Mouse (Mus musculus) limb, embryonic 13.5 days (tissue): ENCODE results near the gene Tigd3. TPM values are rescaled to one million over a fixed set of nuclear protein-coding genes. Genes with fewer than 3 reads are reported as not detected.

ENCODE experiments used
- ATAC-seq: fragments of 200-750 bp; cut with Nextera tagmentation; 2 replicates; pipeline ENCODE4 v1.8.0; 2017; ENCODE audit warnings: low read depth, moderate number of reproducible peaks, moderate TSS enrichment; ENCODE audit not compliant: low FRiP score
- H3K27ac ChIP-seq: fragments of 300-500 bp; sonication (generic); 2 replicates; pipeline ENCODE4 v1.5.1; 2015; ENCODE audit warnings: inconsistent platforms, mild to moderate bottlenecking, moderate library complexity
- H3K27me3 ChIP-seq: fragments of 300-500 bp; sonication (generic); 2 replicates; pipeline ENCODE4 v1.6.1; 2015; ENCODE audit warnings: mild to moderate bottlenecking, inconsistent platforms
- H3K36me3 ChIP-seq: fragments of 300-500 bp; sonication (generic); 2 replicates; pipeline ENCODE4 v1.6.1; 2015; ENCODE audit warnings: inconsistent platforms, mild to moderate bottlenecking, moderate library complexity
- H3K4me1 ChIP-seq: fragments of 300-500 bp; sonication (generic); 2 replicates; pipeline ENCODE4 v1.6.1; 2015; ENCODE audit warnings: inconsistent platforms
- H3K4me2 ChIP-seq: fragments of 300-500 bp; sonication (generic); replicated peaks from 2 replicates; pipeline ENCODE4 v1.6.1; 2015; ENCODE audit warnings: inconsistent platforms, mild to moderate bottlenecking, moderate library complexity
- H3K4me3 ChIP-seq: fragments of 300-500 bp; sonication (generic); 2 replicates; pipeline ENCODE4 v1.5.1; 2015; ENCODE audit warnings: moderate library complexity, mild to moderate bottlenecking, inconsistent platforms
- H3K9ac ChIP-seq: fragments of 300-500 bp; sonication (generic); 2 replicates; pipeline ENCODE4 v1.6.1; 2015; ENCODE audit warnings: mild to moderate bottlenecking, inconsistent platforms
- H3K9me3 ChIP-seq: fragments of 300-500 bp; sonication (generic); 2 replicates; pipeline ENCODE4 v1.6.1; 2016; ENCODE audit warnings: inconsistent platforms
- WGBS: fragments of 180-500 bp; shearing (Covaris S2); methylation state at CpG from one replicate; pipeline ENCODE4 v1.1.7; 2015; 5-methylcytosine and 5-hydroxymethylcytosine counted together
- polyA plus RNA-seq: library from polyadenylated mRNA; unstranded; fragments of >200 nt; fragmentation: Nextera tagmentation; extraction: Ambion mirVana; gene quantifications from 2 replicates; pipeline ENCODE4 v1.2.1, GENCODE M21; 2015

Gene Tigd3
- polyA plus RNA-seq, 1 experiment from 2014 or later, result 5.5 TPM

DNA sequence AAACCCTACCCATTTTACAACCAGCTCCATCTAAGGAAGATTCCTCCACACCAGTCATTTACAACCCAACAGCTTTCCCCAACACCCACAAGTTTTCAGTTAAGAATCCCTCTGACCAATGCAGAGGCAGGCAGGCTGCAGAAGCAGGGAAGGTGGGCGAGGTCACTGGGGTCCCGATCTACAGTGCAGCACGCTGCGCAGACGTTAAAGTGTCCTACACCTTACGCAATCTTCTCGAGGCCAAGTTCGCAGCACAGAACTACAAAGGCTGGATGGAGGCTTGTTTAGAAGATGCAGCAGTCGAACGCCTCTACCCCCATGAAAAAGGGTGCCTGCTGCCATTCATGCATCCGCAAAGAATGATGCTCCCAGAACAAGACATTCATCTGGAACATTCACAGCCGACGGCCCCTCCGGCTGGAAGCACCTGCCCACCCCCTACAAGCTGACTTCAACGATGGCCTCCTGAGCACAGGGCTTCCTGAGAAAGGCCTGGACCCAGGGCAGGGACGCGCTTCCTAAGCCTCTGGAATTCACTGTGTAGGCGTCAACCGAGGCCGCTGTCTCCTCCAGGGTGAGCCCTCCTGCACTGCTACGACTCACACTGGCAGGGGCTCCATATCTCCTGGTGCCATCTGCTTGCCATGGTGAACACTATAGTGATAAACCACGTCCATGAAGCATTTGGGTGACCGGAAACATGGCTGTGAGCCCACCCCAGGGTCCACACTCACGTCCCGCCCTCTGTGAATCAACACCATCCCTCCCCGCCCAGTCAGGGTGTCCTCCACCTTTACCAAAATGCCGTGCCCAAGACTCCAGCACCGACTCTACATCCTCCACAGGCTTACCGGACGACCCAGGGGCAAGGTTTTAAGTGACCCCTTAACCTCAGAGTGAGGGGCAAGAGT is 49.9 kb downstream of the Tigd3 start:
- Histone ChIP-seq H3K27ac (peak overlapping the region; percentile 97; the same call in 1 of the 2 replicates), H3K27me3 (no peaks in the 10 kb centered on the region), H3K4me2 (peak overlapping the region; percentile 71), H3K36me3 (no peaks in the 10 kb centered on the region), H3K4me1 (peaks cover 86% of the 10 kb centered on the region), H3K9me3 (no peaks in the 10 kb centered on the region), H3K9ac (peak overlapping the region; percentile 68), H3K4me3 (peak overlapping the region; percentile 42)
- no peak for ATAC-seq
- WGBS, result 83% methylated on average over 30 of the region's 30 CpGs

DNA sequence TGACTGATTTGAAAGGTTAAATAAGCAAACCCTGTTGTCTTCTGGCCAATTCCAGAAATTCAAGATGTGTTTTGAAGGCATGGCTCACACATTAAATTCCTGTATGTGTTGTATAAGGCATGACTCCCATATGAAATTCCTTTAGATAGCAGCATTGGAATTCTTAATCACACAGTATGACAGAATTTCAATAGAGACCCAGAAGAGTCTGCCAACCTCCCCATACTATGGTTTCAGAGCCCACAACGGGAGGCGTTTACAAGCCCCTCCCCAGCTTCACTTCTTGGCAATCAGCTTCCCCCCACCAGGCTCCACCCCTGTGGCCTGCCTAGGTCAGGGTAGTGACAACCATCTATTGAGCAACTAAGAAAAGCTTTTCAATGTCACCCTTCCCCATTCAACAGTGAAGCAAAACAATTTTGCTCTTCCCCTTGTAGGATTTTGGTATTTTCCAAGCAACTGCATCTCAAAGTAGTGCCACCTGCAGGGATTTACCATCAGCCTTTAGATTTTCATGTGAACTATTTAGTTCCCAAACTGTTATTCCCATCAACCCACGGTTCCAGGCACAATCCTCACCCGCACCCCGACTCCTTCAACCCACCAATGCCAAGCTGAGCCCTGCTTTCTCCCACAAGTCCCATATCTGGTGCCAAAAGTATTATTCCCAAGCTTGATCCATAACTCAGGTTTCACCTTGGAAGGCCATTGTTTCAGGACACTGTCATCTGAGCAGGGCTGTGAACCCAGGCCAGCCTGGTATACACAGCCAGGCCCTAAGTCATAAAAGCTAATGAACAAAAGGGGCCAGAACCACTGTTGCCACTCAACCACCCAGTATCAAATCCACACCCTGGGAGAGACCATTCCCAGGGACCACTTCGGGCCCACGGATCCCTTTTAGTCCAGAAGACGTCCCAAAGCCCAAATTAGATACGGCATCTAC is 50.9 kb downstream of the Tigd3 start:
- no peaks in the 10 kb centered on the region for H3K27me3 ChIP-seq
- peaks cover 76% of the 10 kb centered on the region for H3K4me1 ChIP-seq
- WGBS, result 69% methylated on average over 9 of the region's 9 CpGs
- no peaks in the 10 kb centered on the region for H3K9me3 ChIP-seq
- H3K4me3 ChIP-seq, result peak overlapping the region; percentile 42
- peak overlapping the region; percentile 7; the same call in 1 of the 2 replicates for H3K27ac ChIP-seq
- peak overlapping the region; percentile 71 for H3K4me2 ChIP-seq
- no peak overlapping the region; the same call in 1 of the 2 replicates for H3K9ac ChIP-seq
- H3K36me3 ChIP-seq, result no peaks in the 10 kb centered on the region
- ATAC-seq, result no peak

DNA sequence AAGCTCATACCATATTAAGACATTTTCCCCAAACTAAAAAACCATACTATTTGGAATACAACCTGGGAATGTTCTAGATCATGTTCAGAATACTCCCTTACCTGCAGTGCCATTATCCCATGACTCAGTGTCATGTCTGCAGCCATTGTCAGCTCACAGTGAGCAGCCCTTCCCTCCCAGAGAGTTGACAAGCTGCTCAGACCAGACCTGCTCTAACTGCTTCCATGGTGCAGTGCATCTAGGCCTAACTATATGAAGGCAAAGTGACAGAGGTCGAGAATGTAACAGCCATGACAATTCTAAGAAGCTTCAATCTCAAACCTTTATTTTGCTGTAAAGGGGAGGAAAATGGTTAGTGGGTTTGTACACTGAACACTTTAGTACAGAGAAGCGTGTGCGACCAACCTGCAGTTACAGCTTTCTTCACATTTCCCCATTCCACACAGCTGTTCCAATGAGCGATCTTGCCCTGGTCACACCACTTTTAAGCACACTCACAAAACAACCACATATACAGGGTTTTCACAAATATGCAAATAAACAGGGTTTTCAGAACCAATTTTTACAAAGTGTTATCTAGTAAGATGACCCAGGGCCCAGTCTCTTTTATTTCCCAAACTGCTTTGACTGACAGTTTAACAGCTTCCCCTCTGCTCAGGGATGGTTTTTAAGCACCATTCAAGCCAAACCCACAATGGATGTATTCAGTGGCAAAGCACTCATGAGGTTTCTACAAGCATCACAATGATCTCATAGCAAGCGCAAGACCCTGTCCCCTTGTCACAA is 51.8 kb downstream of the Tigd3 start:
- H3K27me3 ChIP-seq, result no peaks in the 10 kb centered on the region
- 78% methylated on average over 5 of the region's 5 CpGs for WGBS
- H3K4me3 ChIP-seq, result peak overlapping the region; percentile 42; the same call in 1 of the 2 replicates
- peak overlapping the region; percentile 71 for H3K4me2 ChIP-seq
- H3K9ac ChIP-seq, result peak overlapping the region; percentile 9; the same call in 1 of the 2 replicates
- ATAC-seq, result no peak
- peak overlapping the region; percentile 72; the same call in 1 of the 2 replicates for H3K27ac ChIP-seq
- no peaks in the 10 kb centered on the region for H3K9me3 ChIP-seq
- H3K36me3 ChIP-seq, result no peaks in the 10 kb centered on the region
- peaks cover 67% of the 10 kb centered on the region for H3K4me1 ChIP-seq

DNA sequence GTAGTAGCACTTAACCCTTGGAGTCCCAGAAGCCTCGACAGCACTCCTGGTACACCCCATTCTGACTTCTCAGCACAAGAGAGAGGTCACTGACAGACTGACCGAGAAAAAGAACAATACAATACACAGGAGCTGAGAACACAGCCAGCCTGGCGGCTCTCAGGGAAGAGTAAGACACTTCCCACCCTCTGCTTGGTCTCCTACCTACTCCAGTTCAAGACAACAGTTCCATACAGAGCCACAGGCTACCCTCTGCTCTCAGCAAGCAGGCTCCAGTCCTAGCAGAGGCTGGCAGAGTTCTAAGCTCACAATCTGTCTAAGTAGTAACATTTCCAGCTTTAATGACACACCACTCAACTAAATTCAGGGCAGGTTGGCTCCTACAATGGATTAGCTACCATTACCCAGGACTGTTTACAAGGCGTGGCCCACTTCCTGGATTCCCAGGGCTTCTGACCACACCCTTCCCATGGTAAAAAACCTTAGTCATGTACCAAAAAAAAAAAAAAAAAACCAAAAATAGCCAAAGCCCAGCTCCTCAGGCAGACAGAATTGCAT is 52.5 kb downstream of the Tigd3 start:
- H3K4me3 ChIP-seq, result no peak overlapping the region

More for the DNA sequence above, 52.5 kb downstream of the Tigd3 start:
- Histone ChIP-seq H3K9ac (no peak overlapping the region), H3K4me2 (peak overlapping the region; percentile 71), H3K36me3 (no peaks in the 10 kb centered on the region), H3K27ac (no peak overlapping the region), H3K4me1 (peaks cover 60% of the 10 kb centered on the region), H3K9me3 (no peaks in the 10 kb centered on the region), H3K27me3 (no peaks in the 10 kb centered on the region)
- ATAC-seq, result no peak
- 71% methylated on average over 4 of the region's 4 CpGs for WGBS

Other genes starting within 250 kb of the Tigd3 start
- gene Sipa1, start 230.4 kb downstream of the Tigd3 start, polyA plus RNA-seq, result 25.2 and 27.8 TPM in 2 replicates
- 18.2 and 18.5 TPM in 2 replicates for gene Map3k11, start 205.4 kb downstream of the Tigd3 start, polyA plus RNA-seq
- 25.4 and 28.7 TPM in 2 replicates for gene Pcnx3, start 205.2 kb downstream of the Tigd3 start, polyA plus RNA-seq
- gene Kcnk7, start 189.8 kb downstream of the Tigd3 start, polyA plus RNA-seq, result 0.51 and 0.75 TPM in 2 replicates
- 20.4 and 21.2 TPM in 2 replicates for gene Ehbp1l1, start 167.8 kb downstream of the Tigd3 start, polyA plus RNA-seq
- gene Fam89b, start 164.5 kb downstream of the Tigd3 start, polyA plus RNA-seq, result 128 and 141 TPM in 2 replicates
- 41.1 and 48.9 TPM in 2 replicates for gene Ltbp3, start 153.2 kb downstream of the Tigd3 start, polyA plus RNA-seq
- 76.9 and 82.7 TPM in 2 replicates for gene Scyl1, start 122.7 kb downstream of the Tigd3 start, polyA plus RNA-seq
- 30.1 and 32.2 TPM in 2 replicates for gene Frmd8, start 18.9 kb downstream of the Tigd3 start, polyA plus RNA-seq
- gene Slc25a45, start 16.3 kb downstream of the Tigd3 start, polyA plus RNA-seq, result 2.3 and 2.4 TPM in 2 replicates
- 174 and 185 TPM in 2 replicates for gene Dpf2, start 18.9 kb upstream of the Tigd3 start, polyA plus RNA-seq
- 4.7 and 5.3 TPM in 2 replicates for gene Cdc42ep2, start 30.7 kb upstream of the Tigd3 start, polyA plus RNA-seq
- gene Pola2, start 70.1 kb upstream of the Tigd3 start, polyA plus RNA-seq, result 70.9 and 75.7 TPM in 2 replicates
- not detected in 2 replicates for gene Slc22a20, start 92.0 kb upstream of the Tigd3 start, polyA plus RNA-seq
- gene Capn1, start 121.7 kb upstream of the Tigd3 start, polyA plus RNA-seq, result 7.1 and 8.0 TPM in 2 replicates
- gene Syvn1, start 152.4 kb upstream of the Tigd3 start, polyA plus RNA-seq, result 27.2 and 34.0 TPM in 2 replicates
- 76.9 and 80.0 TPM in 2 replicates for gene Mrpl49, start 163.6 kb upstream of the Tigd3 start, polyA plus RNA-seq
- 760 and 823 TPM in 2 replicates for gene Fau, start 163.7 kb upstream of the Tigd3 start, polyA plus RNA-seq
- 29.0 and 29.8 TPM in 2 replicates for gene Znhit2, start 167.0 kb upstream of the Tigd3 start, polyA plus RNA-seq
- 17.4 and 24.0 TPM in 2 replicates for gene Tm7sf2, start 174.2 kb upstream of the Tigd3 start, polyA plus RNA-seq
- 69.7 and 72.5 TPM in 2 replicates for gene Vps51, start 183.1 kb upstream of the Tigd3 start, polyA plus RNA-seq
- not detected in 2 replicates for gene Tmem262, start 185.9 kb upstream of the Tigd3 start, polyA plus RNA-seq
- gene Gm28374, start 188.1 kb upstream of the Tigd3 start, polyA plus RNA-seq, result 1.9 and 2.3 TPM in 2 replicates
- gene Zfpl1, start 190.8 kb upstream of the Tigd3 start, polyA plus RNA-seq, result 85.9 and 92.5 TPM in 2 replicates
- 36.5 and 37.6 TPM in 2 replicates for gene Cdca5, start 190.8 kb upstream of the Tigd3 start, polyA plus RNA-seq
- gene AC131692.1, start 200.3 kb upstream of the Tigd3 start, polyA plus RNA-seq, result 0.73 TPM in 1 of 2 replicates, not detected in the other
- 0.46 and 0.65 TPM in 2 replicates for gene Naaladl1, start 211.6 kb upstream of the Tigd3 start, polyA plus RNA-seq
- 42.9 and 44.0 TPM in 2 replicates for gene Sac3d1, start 224.5 kb upstream of the Tigd3 start, polyA plus RNA-seq
- 33.0 and 33.7 TPM in 2 replicates for gene Snx15, start 234.2 kb upstream of the Tigd3 start, polyA plus RNA-seq
- gene Batf2, start 246.8 kb upstream of the Tigd3 start, polyA plus RNA-seq, result not detected in 2 replicates
- gene Arl2, start 247.4 kb upstream of the Tigd3 start, polyA plus RNA-seq, result 88.7 and 90.4 TPM in 2 replicates